Mouse (Mus musculus): ENCODE data around the gene Ubash3a.

DNA sequence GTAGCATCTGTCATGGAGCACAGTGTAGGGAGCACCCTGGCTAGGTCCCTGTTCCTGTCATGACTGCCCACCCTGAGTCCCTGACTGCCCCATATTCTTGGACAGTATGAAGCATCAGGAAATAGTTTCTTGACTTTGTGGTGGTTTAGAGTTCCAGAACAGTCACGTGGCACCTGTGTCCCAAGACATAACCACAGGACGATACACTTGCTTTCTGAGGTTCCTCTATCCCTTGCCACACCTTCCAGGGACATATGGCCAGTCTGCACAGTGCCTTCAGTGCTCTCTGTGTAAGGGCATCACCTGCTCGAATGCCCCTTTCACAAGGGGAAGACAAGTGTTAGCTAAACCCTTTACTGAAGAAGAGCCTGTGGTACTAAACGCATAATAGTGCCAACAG lies 26.2 kb upstream of the Ubash3a start:
- TF ChIP-seq CTCF (conservative IDR thresholded peaks at IDR 0.05; ENCODE audit: insufficient read depth, insufficient read length, low read depth, low read length) (no peak), POLR2A (IDR thresholded peaks at IDR 0.05; ENCODE audit: low read depth, low read length) (no peak)

Data from kidney, adult 2 months (tissue).